Mouse (Mus musculus) limb, embryonic 10.5 days (tissue): ENCODE measurements at regions not wholly inside any gene's neighbourhood (a gene's known extent, or its start where the extent isn't known, plus 50 kb on each side); places are given as distances from the start of the nearest gene placed in this dataset.

Source experiments
- DNase-seq: peaks from one replicate; pipeline ENCODE4 v3.0.0-alpha.2; 2017; ENCODE audit warnings: low spot score
- H3K27ac ChIP-seq: fragments of 300-500 bp; sonication (generic); 2 replicates; pipeline ENCODE4 v1.5.1; 2016; ENCODE audit warnings: mild to moderate bottlenecking
- H3K27me3 ChIP-seq: fragments of 300-500 bp; sonication (generic); 2 replicates; pipeline ENCODE4 v1.6.1; 2016; ENCODE audit warnings: low read depth, mild to moderate bottlenecking; ENCODE audit not compliant: poor library complexity, severe bottlenecking
- H3K36me3 ChIP-seq: fragments of 300-500 bp; sonication (generic); 2 replicates; pipeline ENCODE4 v1.6.1; 2016; ENCODE audit warnings: mild to moderate bottlenecking, moderate library complexity
- H3K4me1 ChIP-seq: fragments of 300-500 bp; sonication (generic); 2 replicates; pipeline ENCODE4 v1.6.1; 2016
- H3K4me3 ChIP-seq: fragments of 300-500 bp; sonication (generic); 2 replicates; pipeline ENCODE4 v1.5.1; 2016; ENCODE audit warnings: mild to moderate bottlenecking, moderate library complexity
- H3K9me3 ChIP-seq: fragments of 300-500 bp; sonication (generic); replicated peaks from 2 replicates; pipeline ENCODE4 v1.6.1; 2016; ENCODE audit warnings: mild to moderate bottlenecking
- WGBS: fragments of 180-500 bp; shearing (Covaris S2); methylation state at CpG from one replicate; pipeline ENCODE4 v1.1.7; 2016; 5-methylcytosine and 5-hydroxymethylcytosine counted together

- no peak for DNase-seq
- H3K27me3 ChIP-seq = no peaks in the 10 kb centered on the region
- 65% methylated on average over 10 of the region's 10 CpGs for WGBS
- H3K9me3 ChIP-seq = no peaks in the 10 kb centered on the region
- peak overlapping the region; percentile 63; the same call in 1 of the 2 replicates for H3K27ac ChIP-seq
- H3K4me3 ChIP-seq = no peak overlapping the region
- H3K36me3 ChIP-seq = no peaks in the 10 kb centered on the region
- H3K4me1 ChIP-seq = peaks cover 27% of the 10 kb centered on the region
Measured at GRCm38 (mm10) chr8:89758695-89759094, 589.4 kb downstream of the Tox3 start.

DNA sequence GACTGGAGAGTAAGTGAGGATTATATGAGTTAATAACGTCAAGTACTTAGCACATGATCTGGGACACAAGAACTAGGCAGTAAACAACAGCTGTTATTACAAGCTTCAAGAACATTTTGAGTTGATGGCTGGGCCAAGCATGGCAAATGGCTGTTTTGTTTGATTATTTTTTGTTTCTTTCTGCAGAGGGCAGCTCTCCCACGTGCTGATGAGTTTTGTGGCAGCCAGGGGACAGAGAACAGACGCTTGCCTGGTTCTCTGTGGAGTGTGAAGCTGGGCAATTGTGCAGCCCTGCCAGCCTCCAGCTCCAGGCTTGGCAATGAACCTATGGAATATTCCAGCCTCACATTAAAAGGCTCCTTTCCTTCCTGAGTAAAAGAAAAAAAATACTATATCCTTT is 592.2 kb downstream of the Tox3 start:
- 57% methylated on average over 3 of the region's 3 CpGs for WGBS
- no peaks in the 10 kb centered on the region for H3K9me3 ChIP-seq
- peaks cover 40% of the 10 kb centered on the region for H3K4me1 ChIP-seq
- H3K4me3 ChIP-seq = no peak overlapping the region
- H3K27me3 ChIP-seq = no peaks in the 10 kb centered on the region
- H3K27ac ChIP-seq = no peak overlapping the region
- DNase-seq = no peak
- H3K36me3 ChIP-seq = no peaks in the 10 kb centered on the region

DNA sequence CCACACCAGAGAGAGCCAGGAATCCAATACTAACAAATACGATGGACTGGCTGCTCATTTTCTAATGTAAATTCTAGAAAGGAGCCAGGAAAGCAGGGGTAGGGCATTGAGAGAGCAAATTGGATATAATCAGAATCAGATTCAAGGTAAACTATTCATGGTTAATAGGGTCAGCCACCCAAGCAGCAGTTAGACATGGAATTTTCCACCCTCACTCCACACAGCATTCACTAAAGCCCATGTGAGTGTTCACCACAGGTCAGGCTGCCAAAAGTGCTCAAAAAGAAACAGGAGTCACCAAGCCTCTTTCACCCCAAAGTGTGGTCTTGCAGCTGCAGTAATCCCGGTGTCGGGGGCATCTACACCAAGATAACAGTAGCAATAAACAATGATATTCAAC is 596.9 kb downstream of the Tox3 start:
- Histone ChIP-seq H3K27ac (no peak overlapping the region), H3K9me3 (no peaks in the 10 kb centered on the region), H3K27me3 (no peaks in the 10 kb centered on the region), H3K4me3 (no peak overlapping the region), H3K36me3 (no peaks in the 10 kb centered on the region), H3K4me1 (peaks cover 16% of the 10 kb centered on the region; the same call in 1 of the 2 replicates)
- WGBS = 89% methylated on average over 3 of the region's 3 CpGs
- no peak for DNase-seq

GRCm38 (mm10) chr8:89747726-89748125 is 600.4 kb downstream of the Tox3 start:
- DNase-seq = no peak
- Histone ChIP-seq H3K27ac (no peak overlapping the region), H3K27me3 (no peaks in the 10 kb centered on the region), H3K4me1 (peaks cover 5% of the 10 kb centered on the region; the same call in 1 of the 2 replicates), H3K9me3 (no peaks in the 10 kb centered on the region), H3K4me3 (no peak overlapping the region), H3K36me3 (no peaks in the 10 kb centered on the region)
- WGBS = 82% methylated on average over 4 of the region's 4 CpGs

DNA sequence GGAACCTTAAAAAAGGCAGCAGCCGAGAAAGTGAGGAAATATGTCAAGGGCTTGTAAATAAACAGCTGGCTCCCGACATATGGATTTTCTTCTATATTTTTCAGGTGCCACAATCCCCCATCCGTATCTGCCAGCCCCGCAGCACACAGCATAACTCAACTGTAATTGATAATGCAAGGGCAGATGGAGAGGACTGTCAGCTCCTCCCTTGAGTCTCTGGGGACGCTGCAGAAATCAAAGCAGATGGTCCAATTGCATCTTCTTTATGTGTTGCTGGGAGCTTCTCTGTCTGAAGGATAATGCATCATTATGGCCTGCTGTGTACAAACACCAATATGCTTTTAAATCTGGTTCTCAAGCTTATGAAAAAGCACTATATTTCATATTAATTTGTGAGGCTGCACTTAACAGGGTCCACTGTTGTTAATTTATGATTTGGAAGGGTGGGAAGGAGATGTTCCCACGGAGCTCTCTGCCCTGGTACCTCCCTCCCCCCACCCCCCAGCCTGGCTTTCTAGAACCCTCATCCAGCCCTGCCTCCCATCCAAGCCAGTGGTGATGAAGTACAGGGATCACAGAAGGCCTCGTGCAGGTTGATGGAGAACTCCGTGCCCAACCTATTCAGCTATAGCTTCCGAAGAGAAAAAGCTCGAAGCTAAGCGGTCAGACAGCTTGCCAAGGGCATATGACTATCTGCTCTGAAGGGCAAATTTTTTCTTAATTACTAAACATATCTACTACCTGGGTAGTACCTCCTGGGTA is 603.7 kb downstream of the Tox3 start:
- no peak overlapping the region for H3K4me3 ChIP-seq
- no peaks in the 10 kb centered on the region for H3K4me1 ChIP-seq
- no peaks in the 10 kb centered on the region for H3K27me3 ChIP-seq
- no peak for DNase-seq
- 86% methylated on average over 11 of the region's 11 CpGs for WGBS
- H3K27ac ChIP-seq = no peak overlapping the region
- H3K9me3 ChIP-seq = no peaks in the 10 kb centered on the region
- no peaks in the 10 kb centered on the region for H3K36me3 ChIP-seq

GRCm38 (mm10) chr8:89738657-89739056 is 609.5 kb downstream of the Tox3 start:
- no peak overlapping the region for H3K4me3 ChIP-seq
- H3K36me3 ChIP-seq = no peaks in the 10 kb centered on the region
- DNase-seq = no peak
- no peak overlapping the region for H3K27ac ChIP-seq
- H3K9me3 ChIP-seq = no peaks in the 10 kb centered on the region
- H3K27me3 ChIP-seq = no peaks in the 10 kb centered on the region
- 94% methylated on average over 3 of the region's 3 CpGs for WGBS
- H3K4me1 ChIP-seq = no peaks in the 10 kb centered on the region

- H3K36me3 ChIP-seq = no peaks in the 10 kb centered on the region
- DNase-seq = no peak
- 79% methylated on average over 1 of the region's 1 CpGs for WGBS
- H3K4me3 ChIP-seq = no peak overlapping the region
- H3K9me3 ChIP-seq = no peaks in the 10 kb centered on the region
- H3K27me3 ChIP-seq = no peaks in the 10 kb centered on the region
- no peak overlapping the region for H3K27ac ChIP-seq
- H3K4me1 ChIP-seq = no peaks in the 10 kb centered on the region
Measured at GRCm38 (mm10) chr8:89737636-89738035, 610.5 kb downstream of the Tox3 start.

DNA sequence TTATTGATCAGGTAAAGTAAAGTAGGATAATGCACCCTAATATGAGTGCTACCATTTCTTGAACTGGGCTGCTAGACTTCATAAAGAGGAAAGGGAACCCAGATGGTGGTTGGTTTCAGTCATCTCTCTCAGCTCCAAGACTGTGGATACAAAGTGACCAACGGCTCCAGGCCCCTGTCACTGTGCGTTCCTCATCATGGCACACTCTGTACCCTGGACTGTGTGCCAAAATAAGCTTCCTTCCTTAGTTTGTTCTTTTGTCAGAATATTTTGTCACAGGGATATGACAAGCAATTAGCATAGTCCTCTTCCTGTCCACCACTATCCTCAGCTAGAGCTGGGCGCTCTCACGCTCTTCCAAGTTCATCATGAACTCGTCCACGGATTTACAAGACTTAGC is 620.9 kb downstream of the Tox3 start:
- DNase-seq = no peak
- Histone ChIP-seq H3K27me3 (no peaks in the 10 kb centered on the region), H3K27ac (no peak overlapping the region), H3K4me1 (peaks cover 6% of the 10 kb centered on the region; the same call in 1 of the 2 replicates), H3K36me3 (no peaks in the 10 kb centered on the region), H3K4me3 (no peak overlapping the region), H3K9me3 (no peaks in the 10 kb centered on the region)
- 93% methylated on average over 6 of the region's 6 CpGs for WGBS

DNA sequence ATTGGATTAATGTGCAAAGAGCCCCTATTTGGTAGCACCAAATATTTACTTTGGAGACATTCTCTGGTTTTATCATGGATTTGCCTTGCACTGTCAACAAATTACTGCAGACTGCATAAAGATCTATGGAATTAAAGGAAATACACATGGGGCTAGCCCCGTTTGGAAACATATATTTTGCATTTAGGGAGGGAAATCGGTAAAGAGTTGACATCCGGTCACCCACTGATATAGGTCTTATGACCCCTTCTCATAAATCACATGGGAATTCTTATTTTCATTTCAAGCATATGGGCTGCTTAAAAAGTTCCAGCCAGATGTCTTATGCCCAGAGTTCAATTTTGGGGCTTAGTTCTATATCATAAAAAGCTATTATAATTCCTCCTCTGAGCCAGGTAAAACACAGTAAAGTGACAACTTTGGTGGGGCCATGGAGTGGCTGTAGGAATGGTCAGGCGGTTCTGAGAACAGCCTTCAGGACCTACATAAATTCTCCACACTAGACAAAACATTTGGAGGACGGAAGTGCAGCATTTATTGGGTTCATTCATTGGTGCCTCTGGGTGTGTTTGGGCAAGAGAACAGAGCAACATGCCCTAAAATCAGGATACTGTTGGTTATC is 626.3 kb downstream of the Tox3 start:
- no peak for DNase-seq
- 67% methylated on average over 5 of the region's 5 CpGs for WGBS
- H3K4me3 ChIP-seq = no peak overlapping the region

GRCm38 (mm10) chr8:89713880-89714279 is 634.3 kb downstream of the Tox3 start:
- H3K27ac ChIP-seq = no peak overlapping the region
- no peak for DNase-seq
- no peaks in the 10 kb centered on the region for H3K27me3 ChIP-seq
- no peak overlapping the region for H3K4me3 ChIP-seq
- H3K9me3 ChIP-seq = no peaks in the 10 kb centered on the region
- H3K36me3 ChIP-seq = no peaks in the 10 kb centered on the region
- WGBS = 81% methylated on average over 6 of the region's 6 CpGs
- H3K4me1 ChIP-seq = no peaks in the 10 kb centered on the region

More for the DNA sequence above, 626.3 kb downstream of the Tox3 start:
- peaks cover 33% of the 10 kb centered on the region for H3K4me1 ChIP-seq
- H3K27ac ChIP-seq = no peak overlapping the region
- H3K9me3 ChIP-seq = no peaks in the 10 kb centered on the region
- no peaks in the 10 kb centered on the region for H3K36me3 ChIP-seq
- H3K27me3 ChIP-seq = no peaks in the 10 kb centered on the region

DNA sequence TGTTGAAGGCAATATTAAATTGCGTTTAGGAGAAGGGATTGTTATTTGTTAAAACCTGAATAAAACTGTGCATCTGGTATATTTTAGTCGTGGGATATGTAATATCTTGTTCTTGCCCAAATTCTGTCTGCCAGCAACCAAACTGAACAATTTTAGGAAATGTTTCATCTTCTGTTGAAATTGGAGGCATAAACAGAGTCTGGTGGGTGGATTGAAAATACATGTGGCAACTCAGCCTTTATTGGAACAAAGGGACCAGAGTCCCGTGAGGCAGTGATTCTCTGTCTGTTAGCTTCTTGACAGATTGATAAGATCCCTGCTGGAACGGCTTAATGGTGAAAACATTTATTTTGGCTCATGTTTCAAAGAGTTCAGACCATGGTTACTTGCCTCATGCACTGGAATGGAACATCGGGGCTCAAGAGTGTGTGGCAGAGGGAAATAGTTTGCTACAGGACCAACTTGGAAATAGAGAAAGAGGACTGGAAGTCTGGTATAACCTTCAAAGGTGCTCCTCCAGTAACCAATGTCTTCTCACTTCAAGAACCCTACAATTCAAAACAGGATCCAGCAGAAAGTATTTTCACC is 640.7 kb downstream of the Tox3 start:
- DNase-seq = no peak
- H3K36me3 ChIP-seq = no peaks in the 10 kb centered on the region
- H3K27ac ChIP-seq = no peak overlapping the region
- WGBS = 54% methylated on average over 5 of the region's 5 CpGs
- 0 out of 2 replicates have a peak, but pooled peaks cover 2% of the 10 kb centered on the region for H3K27me3 ChIP-seq
- H3K4me1 ChIP-seq = no peaks in the 10 kb centered on the region
- no peak overlapping the region for H3K4me3 ChIP-seq
- no peaks in the 10 kb centered on the region for H3K9me3 ChIP-seq

GRCm38 (mm10) chr8:89685696-89686095 is 641.7 kb upstream of the Sall1 start:
- no peak for DNase-seq

GRCm38 (mm10) chr8:89680937-89681336 is 637.0 kb upstream of the Sall1 start:
- H3K4me3 ChIP-seq = no peak overlapping the region
- H3K4me1 ChIP-seq = peaks cover 33% of the 10 kb centered on the region
- 91% methylated on average over 4 of the region's 4 CpGs for WGBS
- H3K27ac ChIP-seq = no peak overlapping the region
- H3K36me3 ChIP-seq = no peaks in the 10 kb centered on the region
- no peaks in the 10 kb centered on the region for H3K9me3 ChIP-seq
- DNase-seq = no peak
- H3K27me3 ChIP-seq = 0 out of 2 replicates have a peak, but pooled peaks cover 5% of the 10 kb centered on the region

More at GRCm38 (mm10) chr8:89685696-89686095, 641.7 kb upstream of the Sall1 start:
- Histone ChIP-seq H3K27ac (no peak overlapping the region), H3K27me3 (no peaks in the 10 kb centered on the region), H3K36me3 (no peaks in the 10 kb centered on the region), H3K9me3 (no peaks in the 10 kb centered on the region), H3K4me1 (peaks cover 31% of the 10 kb centered on the region), H3K4me3 (no peak overlapping the region)
- WGBS = 94% methylated on average over 6 of the region's 6 CpGs
